Comparison of ENCODE assay signal across 15 mouse cellular contexts in the genomic region with DNA sequence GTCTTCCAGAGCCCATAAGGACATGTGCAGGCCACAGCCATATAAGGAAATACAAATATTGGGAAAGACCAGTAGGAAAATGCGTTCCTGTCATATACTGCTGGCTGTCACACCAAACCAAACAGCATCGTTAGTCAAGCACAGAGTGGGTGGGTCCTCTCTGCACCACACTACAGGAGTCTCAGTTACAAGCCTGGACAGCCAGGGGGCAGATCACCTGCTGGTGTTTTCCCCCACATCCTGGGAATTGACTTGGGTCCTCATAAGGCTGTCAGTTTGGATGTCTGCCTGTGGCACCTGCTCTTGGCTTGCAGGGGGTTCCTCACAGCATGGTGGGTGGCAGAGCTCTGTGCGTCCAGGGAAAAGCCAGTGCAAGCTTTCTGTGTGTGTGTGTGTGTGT.
"Had no signal": no experiment of that assay in that cellular context is flagged by ENCODE, and none has a peak within 500 bp of the region (broad histone marks: within the 10 kb centered on the region; RNA-seq: fewer than 3 reads in every experiment).

No protein-coding gene starts in this region.

- H3K4me2 ChIP-seq: kidney, embryonic 15.5 days; limb, embryonic 12.5 days; liver, embryonic 15.5 days; lung, embryonic 15.5 days; neural tube, embryonic 12.5 days had no signal

- H3K36me3 ChIP-seq: kidney, embryonic 15.5 days; limb, embryonic 12.5 days; liver, embryonic 15.5 days; lung, embryonic 15.5 days; neural tube, embryonic 12.5 days had no signal

- H3K9me3 ChIP-seq: kidney, embryonic 15.5 days; limb, embryonic 12.5 days; liver, embryonic 15.5 days; lung, embryonic 15.5 days; neural tube, embryonic 12.5 days had no signal

- ATAC-seq: inflammation-experienced regulatory T-cells, adult 6 months had no signal

- H3K27ac ChIP-seq: kidney, embryonic 15.5 days; limb, embryonic 12.5 days; liver, embryonic 15.5 days; lung, embryonic 15.5 days had no signal

- H3K4me1 ChIP-seq: liver, embryonic 15.5 days had no signal

- DNase-seq: kidney, adult 18-20 months; kidney, postnatal 25 days; layer of hippocampus, adult 9-11 months; liver; lung, postnatal 36 days; midbrain, embryonic 14.5 days; right cerebral cortex, postnatal 4 days; spleen, adult 18-20 months; thymus, postnatal 36 days had no signal

- H3K4me3 ChIP-seq: kidney, embryonic 15.5 days; limb, embryonic 12.5 days; liver, embryonic 15.5 days; lung, embryonic 15.5 days; neural tube, embryonic 12.5 days had no signal

- H3K9ac ChIP-seq: kidney, embryonic 15.5 days; limb, embryonic 12.5 days; liver, embryonic 15.5 days; lung, embryonic 15.5 days; neural tube, embryonic 12.5 days had no signal
